Mouse (Mus musculus) kidney, adult 9 months (tissue): ENCODE measurements around the gene Col4a2.
"Not testable (repeated sequence)": the region's sequence is repeated elsewhere in the genome, so short reads cannot be mapped to it uniquely, and the experiment has no call there.

Source experiments
- DNase-seq: peaks from one replicate; pipeline ENCODE4 v3.0.0; 2022

Col4a2 gene

GRCm38 (mm10) chr8:11465619-11466018, 153.0 kb downstream of the Col4a2 start:
- DNase-seq: no peak

- DNase-seq: not testable (repeated sequence)
These were observed 153.9 kb downstream of the Col4a2 start for GRCm38 (mm10) chr8:11466528-11466927.

- DNase-seq: peak; percentile 87
These were observed 156.5 kb downstream of the Col4a2 start for GRCm38 (mm10) chr8:11469095-11469494.

- DNase-seq: peak; percentile 54
These were observed 158.1 kb downstream of the Col4a2 start for GRCm38 (mm10) chr8:11470694-11471093.

GRCm38 (mm10) chr8:11471309-11471708, 158.7 kb downstream of the Col4a2 start:
- DNase-seq: peak; percentile 95

GRCm38 (mm10) chr8:11473072-11473471, 160.5 kb downstream of the Col4a2 start:
- peak; percentile 96 for DNase-seq

GRCm38 (mm10) chr8:11475397-11475796, 162.8 kb downstream of the Col4a2 start:
- no peak for DNase-seq

- no peak for DNase-seq
These were observed 163.3 kb downstream of the Col4a2 start for GRCm38 (mm10) chr8:11475876-11476275.

GRCm38 (mm10) chr8:11476338-11477177, 164.0 kb downstream of the Col4a2 start:
- DNase-seq: peak; percentile 83

- DNase-seq: no peak
These were observed 164.6 kb downstream of the Col4a2 start for GRCm38 (mm10) chr8:11477178-11477553.

- peak; percentile 93 for DNase-seq
These were observed 165.5 kb downstream of the Col4a2 start, which contains the start of gene Rab20 for GRCm38 (mm10) chr8:11477811-11478761. Gene Rab20, minus strand, starts transcription at chr8:11478710.

GRCm38 (mm10) chr8:11478807-11479527, 166.4 kb downstream of the Col4a2 start:
- peak; percentile 70 for DNase-seq

GRCm38 (mm10) chr8:11479591-11479990, 167.0 kb downstream of the Col4a2 start:
- DNase-seq: peak; percentile 61

GRCm38 (mm10) chr8:11481876-11482275, 169.3 kb downstream of the Col4a2 start:
- DNase-seq: peak; percentile 47

GRCm38 (mm10) chr8:11482537-11482936, 169.9 kb downstream of the Col4a2 start:
- DNase-seq: peak; percentile 36

- DNase-seq: peak; percentile 84
These were observed 173.5 kb downstream of the Col4a2 start for GRCm38 (mm10) chr8:11486142-11486541.

GRCm38 (mm10) chr8:11487229-11487628, 174.6 kb downstream of the Col4a2 start:
- no peak for DNase-seq

- DNase-seq: not testable (repeated sequence)
These were observed 179.7 kb downstream of the Col4a2 start for GRCm38 (mm10) chr8:11492340-11492739.

- peak; percentile 92 for DNase-seq
These were observed 184.7 kb downstream of the Col4a2 start, which contains the start of gene Naxd for GRCm38 (mm10) chr8:11497017-11497990. Gene Naxd, plus strand, starts transcription at chr8:11497506.

- no peak for DNase-seq
These were observed 185.7 kb downstream of the Col4a2 start for GRCm38 (mm10) chr8:11498281-11498680.
